Mouse (Mus musculus) spleen, adult 10 weeks (tissue): Measurements from ENCODE around the gene Glp2r. TPM values are rescaled to one million over a fixed set of nuclear protein-coding genes. Genes with fewer than 3 reads are reported as not detected.

Source experiments
- polyA plus RNA-seq: library from polyadenylated mRNA; stranded (reverse); fragments of 350-450 nt; fragmentation: Illumina TruSeq; extraction: RNeasy Lipid Tissue Mini Kit (QIAGEN cat#74804); gene quantifications from one replicate; pipeline ENCODE4 v1.2.3, GENCODE M21; 2015; ENCODE audit warnings: low replicate concordance; ENCODE audit not compliant: insufficient read depth

The Glp2r gene
- 0.48 TPM for polyA plus RNA-seq

DNA sequence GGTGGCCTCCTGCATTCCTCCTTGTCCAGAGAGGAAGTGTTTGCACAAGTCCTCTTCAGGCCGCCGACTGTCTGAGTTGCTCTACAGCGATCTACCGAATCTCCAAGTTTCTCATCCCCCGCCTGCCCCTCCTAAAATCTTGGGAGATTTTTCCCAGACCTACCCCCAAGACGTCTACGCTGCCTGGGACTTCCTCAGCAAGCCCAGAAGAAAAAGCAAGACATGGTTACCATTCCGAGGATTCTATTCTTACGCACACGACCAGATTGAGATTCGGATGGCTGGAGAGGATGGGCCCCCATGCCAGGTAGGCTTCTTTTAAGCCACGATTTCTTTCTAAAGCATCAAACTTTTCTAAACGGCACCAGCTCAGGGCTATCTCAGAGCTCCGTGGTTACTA is at the start of gene Glp2r:
TSS of gene Glp2r (minus strand) at position 101 of the 400 bp plus-strand sequence.

DNA sequence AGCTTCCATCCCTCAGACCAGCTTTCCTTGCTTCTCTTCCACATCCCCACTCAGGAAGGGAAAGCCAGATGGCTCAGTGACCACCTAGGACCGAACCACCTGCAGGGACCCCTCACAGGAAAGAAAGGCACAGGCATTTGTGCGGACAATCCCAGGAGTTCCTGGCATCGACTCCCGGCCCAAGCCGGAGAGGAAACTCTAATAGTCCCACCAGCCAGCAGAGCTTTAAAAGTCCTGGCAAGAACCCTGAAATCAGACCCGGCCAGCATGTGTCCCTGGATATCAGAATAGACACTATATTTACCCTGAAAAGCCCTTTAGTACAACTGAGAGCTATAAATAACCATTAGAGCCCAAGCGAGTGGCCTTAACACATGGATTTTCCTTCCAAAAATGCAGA is 27.0 kb upstream of the Glp2r start, which contains the start of gene Dhrs7c:
TSS of gene Dhrs7c (plus strand) at position 257 of the 400 bp plus-strand sequence.

DNA sequence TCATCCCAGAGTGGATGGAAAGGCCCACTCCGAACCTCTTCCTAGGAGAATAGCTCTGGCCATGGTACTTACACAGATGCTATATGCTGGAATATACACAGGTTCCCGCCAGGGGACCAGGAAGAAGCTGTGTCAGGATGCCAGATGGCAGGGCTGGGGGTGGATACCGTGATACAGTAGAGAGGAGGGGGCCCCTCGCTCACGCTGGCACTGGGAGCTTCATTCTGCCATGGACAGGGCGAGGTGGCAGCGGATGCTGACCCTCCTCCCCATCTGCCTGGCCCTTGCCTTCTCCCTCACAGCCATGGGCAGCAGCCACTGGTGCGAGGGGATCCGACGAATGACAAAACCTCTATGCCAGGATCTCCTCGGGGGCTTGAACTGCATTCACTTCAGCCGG is 3.4 kb upstream of the Glp2r start, which contains the start of gene Gsg1l2:
TSS of gene Gsg1l2 (plus strand) at position 230 of the 400 bp plus-strand sequence.

DNA sequence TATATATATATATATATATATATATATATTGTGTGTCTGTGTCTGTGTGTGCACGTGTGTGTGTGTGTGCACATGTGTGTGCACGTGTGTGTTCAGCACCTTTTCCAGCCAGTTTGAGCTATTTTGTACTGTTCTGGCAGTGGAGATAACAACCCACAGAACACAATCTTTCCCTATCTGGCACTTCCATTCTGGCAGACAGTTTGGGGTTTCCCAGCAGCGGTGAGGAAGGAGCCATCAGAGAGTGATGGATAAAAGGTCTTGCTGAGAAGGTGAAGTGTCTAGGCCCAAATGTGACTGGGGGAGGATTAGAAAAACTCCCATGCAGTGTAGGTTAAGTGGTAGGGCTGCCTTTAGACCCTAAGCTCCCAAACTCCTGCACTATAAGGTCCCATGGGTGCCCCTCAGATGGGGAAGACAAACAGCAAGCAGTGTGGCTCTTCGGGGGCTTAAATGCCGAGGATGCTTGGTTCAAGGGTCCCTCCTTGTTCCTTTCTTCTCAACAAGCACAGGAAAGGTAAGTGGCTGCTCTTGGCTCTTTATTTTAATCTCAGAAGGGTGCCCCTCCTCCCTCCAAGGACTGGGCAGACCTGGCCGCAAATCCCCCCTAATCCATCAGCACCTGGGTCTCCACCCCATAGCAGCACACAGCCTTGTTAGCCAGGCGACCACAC is 76.1 kb downstream of the Glp2r start, which contains the start of gene Rcvrn:
TSS of gene Rcvrn (plus strand) at position 624 of the 674 bp plus-strand sequence.

Other genes starting within 250 kb of the Glp2r start
- not detected for gene Rcvrn, start 75.8 kb downstream of the Glp2r start, polyA plus RNA-seq
- not detected for gene Gsg1l2, start 3.5 kb upstream of the Glp2r start, polyA plus RNA-seq
- not detected for gene Dhrs7c, start 27.0 kb upstream of the Glp2r start, polyA plus RNA-seq
- gene Usp43, start 151.0 kb upstream of the Glp2r start, polyA plus RNA-seq, result 0.07 TPM
- gene Cfap52, start 194.5 kb upstream of the Glp2r start, polyA plus RNA-seq, result not detected
- 40.3 TPM for gene Stx8, start 195.0 kb upstream of the Glp2r start, polyA plus RNA-seq